Mouse (Mus musculus) CD8-positive naive resting alpha-beta T cell, adult 2 months (primary cell): ENCODE results near the gene D17Wsu92e.

Experiments
- DNase-seq, 2 experiments: peaks; one replicate each; pipeline ENCODE4 v3.0.0; 2022; ENCODE audit warnings: low read depth in 2 of 2, low spot score in 2 of 2

The D17Wsu92e gene

DNA sequence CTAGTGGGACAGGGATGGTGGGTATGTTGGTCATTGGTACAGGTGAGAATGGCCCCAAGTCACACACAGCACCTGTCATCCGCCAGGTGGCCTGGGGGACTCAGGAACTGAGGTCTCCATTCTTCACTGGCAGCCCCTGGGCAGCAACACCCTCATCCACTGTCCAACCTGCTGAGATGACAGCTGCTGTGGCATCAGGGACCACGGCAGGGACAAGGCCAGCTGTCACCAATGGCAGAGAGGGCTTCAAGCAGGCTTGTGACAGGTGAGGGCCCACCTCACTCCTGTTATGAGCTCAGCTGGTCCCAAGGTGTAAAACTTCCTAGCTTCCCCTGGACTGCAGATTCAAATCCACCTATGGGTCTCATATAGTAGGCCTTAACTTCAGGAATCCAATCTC lies 72.3 kb downstream of the D17Wsu92e start:
- no peak for DNase-seq

DNA sequence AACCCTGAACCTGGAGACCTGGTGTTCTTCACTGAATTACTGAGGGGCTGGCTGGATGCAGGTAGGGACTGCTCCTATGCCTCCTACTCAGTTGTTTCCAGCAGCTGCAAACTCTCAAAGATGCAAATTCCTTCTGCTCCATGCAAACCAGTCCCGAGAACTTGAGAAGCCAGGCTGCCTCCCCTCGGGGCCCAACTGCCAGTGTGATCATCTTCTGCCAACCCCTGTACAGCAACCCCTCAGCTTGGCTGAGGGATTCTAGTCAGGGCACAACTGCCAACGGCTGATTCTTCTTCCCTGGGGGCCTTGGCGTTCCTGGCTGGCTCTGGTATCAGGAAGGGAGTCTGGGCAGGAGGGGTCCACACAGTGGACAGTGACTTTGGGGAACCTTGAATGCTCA lies 74.0 kb downstream of the D17Wsu92e start:
- no peak for DNase-seq

DNA sequence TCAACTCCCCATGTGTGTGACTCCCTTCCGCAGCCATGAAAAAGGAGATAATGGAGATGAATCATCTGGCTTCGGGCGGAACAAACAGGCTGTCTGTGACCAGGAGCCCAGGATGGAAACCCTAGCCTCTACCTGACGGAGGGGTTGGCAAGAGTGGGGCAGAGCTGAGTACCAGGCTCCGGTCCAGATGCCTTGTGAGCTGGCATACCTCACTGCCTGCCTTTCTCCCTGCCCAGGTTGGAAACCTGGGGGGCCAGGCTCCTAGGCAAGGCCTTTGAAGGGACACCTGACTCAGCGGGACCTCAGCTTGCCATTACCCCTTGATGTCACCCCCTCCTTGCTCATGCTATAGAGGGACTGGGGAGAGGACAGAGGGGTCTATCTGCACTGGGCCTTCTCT lies 79.5 kb downstream of the D17Wsu92e start:
- DNase-seq = no peak

DNA sequence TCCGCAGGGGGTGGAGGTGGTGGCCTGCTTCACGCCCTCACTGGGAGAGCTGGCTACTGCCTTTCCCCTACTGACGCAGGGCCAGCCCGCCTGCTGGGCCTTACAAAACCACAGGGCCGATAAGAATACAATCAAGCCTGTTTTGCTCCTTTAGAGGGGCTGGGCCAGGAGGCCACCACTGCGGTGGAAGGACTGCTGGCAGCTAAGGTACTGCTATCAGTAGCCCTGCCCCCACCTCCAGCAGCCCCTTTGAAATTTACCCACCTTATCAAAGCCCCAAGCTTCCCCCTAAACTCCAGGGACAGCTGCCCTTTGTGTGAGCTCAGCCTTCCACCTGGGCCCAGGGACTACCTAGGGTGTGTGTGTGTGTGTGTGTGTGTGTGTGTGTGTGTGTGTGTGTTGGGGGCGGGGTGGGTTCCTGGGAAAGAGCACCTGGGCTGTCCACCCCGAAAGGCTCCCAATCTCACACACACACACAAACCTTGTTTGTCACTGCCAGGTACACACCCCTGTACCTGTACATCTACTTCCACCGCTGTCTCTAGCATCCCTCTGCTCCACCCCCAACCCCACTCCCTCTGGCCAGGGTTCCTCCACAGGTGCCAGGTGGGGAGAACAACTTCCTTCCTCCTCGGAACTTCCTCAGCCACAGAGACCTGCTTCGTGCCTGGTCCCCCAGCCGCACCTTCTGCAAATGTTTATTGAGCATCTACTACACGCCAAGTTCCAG lies 85.9 kb downstream of the D17Wsu92e start:
- no peak for DNase-seq

DNA sequence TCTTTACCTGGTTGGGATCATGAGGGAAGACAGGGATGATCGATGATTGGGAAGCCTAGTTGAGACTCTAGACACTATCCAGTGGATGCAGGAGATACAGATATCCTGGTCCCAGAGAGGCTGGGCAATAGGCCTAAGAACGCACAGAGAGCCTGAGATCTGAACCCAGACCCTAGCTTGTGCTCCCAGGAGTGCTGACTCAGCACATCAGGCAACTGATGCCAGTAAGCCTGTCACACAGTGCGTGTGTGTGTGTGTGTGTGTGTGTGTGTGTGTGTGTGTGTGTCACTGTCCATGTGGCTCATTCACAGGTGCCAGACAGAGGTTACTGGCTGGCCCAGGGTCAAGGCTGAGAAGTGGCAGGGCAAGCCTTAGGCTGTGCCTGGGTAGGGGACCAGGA lies 87.8 kb downstream of the D17Wsu92e start:
- no peak for DNase-seq

DNA sequence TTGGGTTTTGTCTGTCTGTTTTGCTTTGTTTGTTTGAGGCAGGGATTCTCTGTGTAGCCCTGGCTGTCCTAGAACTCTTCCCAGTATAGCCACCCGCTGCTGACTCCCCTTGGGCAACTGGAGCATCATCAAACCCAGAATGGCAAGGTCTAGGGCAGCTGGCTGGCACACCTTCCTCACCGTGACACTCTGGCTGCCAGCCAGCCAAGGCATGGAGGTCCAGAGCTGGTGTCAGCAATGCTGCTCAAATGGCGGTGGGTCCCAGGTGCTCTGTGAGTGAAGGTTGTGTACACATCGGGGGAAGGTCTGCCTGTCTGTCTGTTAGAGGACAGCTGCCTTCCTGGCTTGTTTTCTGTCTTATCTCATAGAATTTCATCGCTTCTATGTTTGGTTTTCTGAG lies 88.3 kb downstream of the D17Wsu92e start:
- DNase-seq = no peak

DNA sequence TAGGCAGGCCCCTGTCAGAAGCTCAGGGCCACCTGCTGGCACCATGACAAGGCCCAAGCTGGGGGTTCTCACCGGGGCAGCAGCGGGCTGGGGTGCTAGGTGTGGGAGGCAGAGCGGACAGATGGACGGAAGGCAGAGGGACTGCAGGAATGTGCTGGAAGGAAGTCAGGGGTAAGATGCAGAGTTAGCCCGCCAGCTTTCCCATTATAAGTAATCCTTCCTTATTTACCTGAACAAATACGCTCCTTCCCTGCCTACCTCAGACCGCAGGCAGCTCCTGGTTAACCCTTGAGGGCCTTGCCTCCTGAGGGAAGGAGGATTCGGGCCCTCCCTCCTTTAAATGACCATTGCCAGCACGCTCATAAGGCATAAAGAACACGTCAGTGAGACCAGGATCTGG lies 91.7 kb downstream of the D17Wsu92e start, which contains the start of gene Spdef:
Spdef (minus strand) TSS at position 186 of the 400 bp plus-strand sequence.
- DNase-seq = no peak

DNA sequence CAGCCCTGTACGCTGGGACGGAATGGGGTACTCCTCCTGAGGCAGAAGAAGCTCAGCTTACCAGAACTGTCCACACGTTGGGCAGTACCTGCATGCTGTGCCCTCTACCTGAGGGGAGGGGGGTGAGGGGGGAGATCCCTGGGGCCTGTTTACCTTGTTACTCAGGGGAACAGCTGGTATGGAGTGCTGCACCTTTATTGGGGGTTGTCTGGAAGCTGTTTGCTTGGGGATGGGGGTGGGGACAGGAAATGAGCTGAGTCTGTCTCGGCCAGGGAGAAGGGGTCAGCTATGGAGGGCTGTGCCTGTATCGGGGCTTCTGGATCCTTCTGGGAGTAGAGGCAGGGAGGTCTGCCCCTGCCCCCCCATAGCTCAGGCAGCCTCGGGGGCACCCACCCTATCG lies 93.9 kb downstream of the D17Wsu92e start:
- DNase-seq = no peak

DNA sequence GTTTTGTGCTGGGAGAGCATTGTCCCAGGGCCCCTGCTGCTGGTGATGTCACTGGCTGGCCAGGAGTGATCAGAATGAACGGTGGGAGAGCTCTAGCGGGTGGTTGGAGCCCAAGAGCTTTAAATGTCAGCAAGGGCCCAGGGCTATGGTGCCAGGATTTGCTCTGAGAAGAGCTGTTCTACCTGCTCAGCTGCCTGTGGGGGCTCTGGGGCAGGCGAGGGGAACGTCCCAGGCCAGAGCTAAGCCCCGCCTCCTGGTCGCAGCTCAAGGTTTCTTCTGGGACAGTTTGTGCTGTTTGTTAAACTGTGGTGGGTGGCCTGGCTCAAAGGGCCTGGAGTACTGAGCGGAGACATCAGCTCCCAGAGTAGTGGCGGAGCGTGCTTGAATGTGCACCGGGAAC lies 95.0 kb downstream of the D17Wsu92e start:
- DNase-seq = no peak

DNA sequence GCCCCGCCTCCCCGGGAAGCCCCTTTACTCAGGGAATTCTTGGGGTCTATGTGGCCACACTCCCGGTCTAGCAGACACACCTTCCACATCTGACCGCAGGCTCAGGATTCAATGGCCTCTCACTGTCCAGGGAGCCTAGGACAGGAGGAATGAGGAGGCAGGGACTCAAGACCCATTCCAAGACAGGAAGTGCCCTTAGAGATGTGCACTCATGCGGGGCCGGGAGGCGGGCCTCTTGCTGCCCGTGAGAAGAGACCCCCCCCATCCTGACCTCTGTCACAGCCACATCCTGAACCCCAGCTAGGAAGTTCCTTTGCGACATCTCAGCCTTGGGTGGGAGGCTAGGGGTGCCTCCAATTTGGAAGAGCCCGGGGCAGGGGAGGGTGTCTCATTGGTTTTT lies 95.4 kb downstream of the D17Wsu92e start:
- DNase-seq = no peak

DNA sequence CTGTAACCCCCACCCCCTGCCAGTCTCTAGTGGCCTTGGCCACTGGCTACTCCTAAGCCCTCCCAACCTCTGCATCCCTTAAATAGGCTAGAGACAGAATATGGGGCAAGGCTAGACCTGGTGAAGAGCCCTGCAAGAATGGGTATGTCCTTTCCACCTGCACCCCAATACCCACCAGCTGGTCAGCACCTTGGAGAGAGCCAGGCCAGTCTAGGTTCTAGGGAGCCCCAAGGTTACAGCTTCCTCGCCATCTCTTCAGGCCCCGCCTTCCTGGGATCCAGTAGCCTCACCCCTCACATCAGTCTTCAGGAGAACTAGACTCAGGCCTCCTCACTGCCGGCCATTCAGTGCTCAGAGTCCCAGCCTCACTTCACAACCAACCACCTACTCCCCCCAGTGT lies 96.1 kb downstream of the D17Wsu92e start:
- DNase-seq = no peak

DNA sequence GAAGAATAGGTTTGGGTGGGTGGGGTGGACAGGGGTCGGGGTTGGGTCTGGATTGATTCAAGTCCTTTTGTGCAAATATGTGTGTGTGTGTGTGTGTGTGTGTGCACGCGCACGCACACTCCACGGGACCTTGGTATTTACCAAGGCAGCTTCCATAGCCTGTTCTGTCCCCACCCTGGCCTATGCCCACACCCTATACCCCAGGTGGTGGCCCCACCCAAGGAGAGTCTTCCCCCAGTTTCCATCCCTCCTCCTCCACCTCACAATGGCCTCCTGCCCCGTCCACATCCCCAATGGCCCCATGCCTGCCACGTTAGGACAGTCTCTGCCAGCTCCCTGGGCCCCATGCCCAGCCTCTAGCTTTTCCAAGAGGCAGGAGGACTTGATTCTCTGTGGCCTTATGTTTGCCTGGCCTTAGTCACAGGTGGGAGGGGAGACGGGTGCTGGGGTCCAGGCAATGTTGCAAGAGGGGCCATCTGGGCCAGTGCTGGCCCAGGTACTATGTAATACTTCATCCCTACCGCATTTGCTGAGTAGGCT lies 99.3 kb downstream of the D17Wsu92e start:
- DNase-seq = no peak

DNA sequence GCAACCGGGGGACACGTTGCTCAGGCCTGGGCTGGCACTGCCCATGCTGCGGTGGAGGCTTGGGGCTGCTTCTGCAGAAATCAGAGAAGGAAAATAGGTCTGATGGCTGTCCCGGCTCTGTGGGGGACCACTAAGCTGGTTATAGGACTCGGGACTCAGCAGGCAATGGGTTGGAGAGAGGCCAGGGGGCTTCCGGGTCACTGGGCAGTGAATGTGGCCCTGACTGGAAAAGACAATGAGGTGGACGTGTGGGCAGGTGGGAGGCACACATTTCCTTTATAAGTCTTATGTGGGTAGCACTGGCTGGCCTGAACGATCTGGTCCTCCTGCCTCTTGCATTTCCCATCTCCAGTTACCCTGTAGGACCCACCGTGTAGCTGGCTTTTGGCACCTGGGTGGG lies 100.1 kb downstream of the D17Wsu92e start:
- no peak for DNase-seq

DNA sequence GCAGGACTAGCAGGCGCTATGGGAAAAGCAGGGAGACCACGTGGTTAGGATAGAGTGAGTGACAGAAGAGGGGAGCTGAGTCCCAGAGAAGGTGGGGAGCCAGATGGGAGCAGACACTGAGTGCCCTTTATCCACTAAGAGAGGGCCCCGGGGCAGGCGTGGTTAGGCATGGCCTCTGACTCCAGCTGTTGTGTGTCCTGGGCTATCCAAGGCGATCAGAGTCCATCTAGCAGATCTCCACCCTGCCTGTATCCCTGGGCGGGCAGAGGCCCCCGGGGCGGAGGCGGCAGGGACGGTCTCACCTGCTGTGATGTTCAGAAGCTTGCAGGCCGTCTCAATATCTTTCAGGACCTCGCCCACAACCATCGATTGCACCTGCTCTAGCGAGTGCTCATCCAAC lies 100.8 kb downstream of the D17Wsu92e start:
- DNase-seq = no peak

DNA sequence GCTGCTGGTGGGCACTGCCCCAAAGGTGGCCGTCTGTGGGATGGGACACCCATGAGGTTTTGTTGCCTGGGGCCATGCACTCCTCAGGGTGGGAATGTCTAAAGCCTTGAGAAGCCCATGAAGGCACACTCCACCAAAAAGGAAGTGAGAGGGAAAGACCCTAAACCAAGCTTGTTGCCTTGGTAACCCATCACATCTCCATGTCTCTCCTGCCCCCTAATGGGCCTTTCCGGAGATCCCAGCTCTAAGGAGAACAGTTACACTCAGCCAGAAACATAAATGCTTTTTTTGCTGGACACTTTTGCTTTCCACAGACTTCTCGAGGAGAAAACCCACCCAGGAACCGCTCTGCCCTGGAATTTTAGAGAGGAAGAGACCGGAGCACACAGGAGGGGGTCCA lies 102.2 kb downstream of the D17Wsu92e start:
- no peak for DNase-seq

DNA sequence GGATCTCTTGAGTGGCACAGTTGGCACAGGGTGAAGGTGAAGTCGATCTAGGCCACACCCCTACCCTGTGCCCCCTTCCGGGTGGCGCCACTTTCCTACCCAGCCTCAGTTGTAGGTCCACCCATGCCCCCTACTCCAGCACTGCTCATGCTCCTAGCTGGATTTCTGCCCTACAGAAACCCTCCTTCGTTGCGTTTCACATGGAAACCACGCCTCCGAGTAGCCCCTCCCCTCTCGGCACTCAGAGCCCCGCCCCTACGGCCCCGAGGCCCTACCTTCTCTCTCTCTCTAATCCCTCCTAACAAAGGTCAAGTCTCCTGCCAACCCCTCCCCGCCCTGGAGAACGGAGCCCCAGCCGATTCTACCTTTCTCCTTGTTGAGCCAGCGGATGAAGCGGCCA lies 103.6 kb downstream of the D17Wsu92e start:
- DNase-seq = no peak

DNA sequence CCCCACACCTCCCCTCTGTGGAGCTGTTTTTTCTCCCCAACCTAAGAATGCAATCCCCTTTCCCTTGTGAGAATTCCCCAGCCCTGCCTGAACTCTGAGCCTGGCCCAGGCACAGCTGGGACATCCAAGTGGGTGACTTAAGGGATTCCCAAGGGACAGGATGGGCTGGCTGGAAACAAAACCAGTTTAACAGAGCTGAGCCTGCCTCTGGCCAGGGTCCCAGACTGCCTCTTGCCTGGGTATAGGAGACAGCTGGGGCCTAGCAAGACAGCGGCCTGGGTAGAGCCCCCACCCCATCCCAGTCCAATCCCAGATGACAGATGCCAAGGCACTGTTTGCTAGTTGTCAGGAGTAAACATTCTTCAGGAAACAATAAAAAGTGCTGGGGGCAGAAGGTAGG lies 107.6 kb downstream of the D17Wsu92e start:
- no peak for DNase-seq

DNA sequence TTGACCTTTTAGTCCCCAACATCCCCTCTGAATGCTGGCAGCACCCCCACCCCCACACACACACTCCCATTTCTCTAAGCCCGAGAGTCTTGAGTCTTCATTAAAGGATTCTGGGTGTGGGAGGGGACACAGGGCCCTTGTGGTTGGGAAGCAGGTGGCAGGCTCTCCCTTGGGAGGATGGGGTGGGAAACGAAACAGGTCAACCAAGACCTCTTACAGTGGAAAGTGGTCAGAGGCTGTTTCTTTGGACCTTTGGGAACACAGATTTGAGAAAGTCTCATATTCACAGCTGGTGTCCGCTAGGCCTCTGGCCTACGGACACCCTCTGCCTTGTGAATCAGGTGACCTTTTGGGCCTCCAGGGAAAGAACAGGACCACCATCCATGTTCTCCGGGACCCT lies 110.8 kb downstream of the D17Wsu92e start:
- DNase-seq = no peak

DNA sequence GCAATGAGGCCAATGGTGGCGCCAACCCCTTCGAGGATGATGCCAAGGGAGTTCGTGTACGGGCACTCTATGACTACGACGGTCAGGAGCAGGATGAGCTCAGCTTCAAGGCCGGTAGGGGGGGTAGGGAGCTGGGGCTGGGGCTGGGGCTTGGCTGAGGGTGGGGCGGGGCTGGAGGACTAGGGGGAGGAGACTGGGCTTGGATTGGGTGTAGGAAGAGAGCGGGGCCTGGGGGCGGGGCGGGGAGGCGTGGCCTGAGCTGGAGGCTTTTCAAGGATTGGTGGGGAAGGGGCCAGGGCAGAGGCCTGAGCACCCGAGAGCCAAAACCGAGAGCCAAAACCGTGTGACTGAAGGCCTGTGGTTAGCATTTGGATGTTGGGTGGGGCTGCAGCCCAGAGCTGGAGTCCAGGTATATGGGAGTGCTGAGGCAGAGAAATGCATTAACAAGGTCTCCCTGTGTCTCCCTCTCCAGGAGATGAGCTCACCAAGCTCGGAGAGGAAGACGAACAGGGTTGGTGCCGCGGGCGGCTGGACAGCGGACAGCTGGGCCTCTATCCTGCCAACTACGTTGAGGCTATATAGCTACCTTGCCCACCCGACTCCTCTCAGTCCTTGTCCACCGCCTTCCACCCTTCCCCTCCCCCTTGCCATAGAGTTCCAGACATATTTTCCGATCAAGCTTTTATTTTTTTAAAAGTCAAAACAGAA lies 112.3 kb downstream of the D17Wsu92e start:
- no peak for DNase-seq

DNA sequence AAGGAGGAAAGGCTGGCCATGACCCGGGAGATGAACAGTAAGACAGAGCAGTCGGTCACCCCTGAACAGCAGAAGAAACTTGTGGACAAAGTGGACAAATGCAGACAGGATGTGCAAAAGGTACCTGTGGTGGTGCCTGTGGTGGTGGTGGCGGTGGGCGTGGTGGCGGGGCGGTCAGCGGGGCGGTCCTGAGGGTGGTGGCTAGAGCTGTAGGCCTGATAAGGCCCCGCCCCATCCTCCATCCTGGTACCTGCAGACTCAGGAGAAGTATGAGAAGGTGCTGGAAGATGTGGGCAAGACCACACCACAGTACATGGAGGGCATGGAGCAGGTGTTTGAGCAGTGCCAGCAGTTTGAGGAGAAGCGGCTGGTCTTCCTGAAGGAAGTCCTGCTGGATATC lies 114.8 kb downstream of the D17Wsu92e start:
- DNase-seq = no peak

DNA sequence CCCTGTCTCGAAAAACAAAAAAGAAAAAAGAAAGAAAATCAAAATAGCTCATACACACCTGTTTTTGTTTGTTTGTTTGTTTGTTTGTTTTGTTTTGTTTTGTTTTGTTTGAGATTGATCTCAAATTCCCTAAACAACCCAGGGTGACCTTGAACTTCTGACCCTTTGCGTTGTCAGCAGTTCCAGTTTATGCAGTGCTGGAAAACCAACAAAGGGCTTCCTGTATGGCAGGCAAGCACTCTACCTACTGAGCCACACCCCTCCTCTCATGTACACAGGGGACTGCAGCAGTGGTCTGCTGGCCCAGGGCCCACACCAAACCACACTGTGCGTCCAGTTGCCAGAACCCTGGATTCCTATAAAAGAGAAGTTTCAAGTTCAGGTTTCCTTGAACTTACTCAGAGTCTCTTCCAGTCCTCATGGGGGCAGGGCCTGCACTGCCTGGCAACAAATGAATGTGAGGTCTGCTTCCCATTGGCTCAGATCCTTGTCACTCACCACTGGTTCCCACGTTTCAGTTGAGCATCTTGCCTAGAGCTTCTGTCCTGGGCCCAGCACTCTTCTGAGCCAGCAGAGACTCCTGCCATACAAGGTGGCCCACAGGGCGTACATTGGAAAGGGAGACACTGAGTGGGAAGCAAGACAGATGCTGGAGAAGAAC lies 116.4 kb downstream of the D17Wsu92e start:
- DNase-seq = no peak

DNA sequence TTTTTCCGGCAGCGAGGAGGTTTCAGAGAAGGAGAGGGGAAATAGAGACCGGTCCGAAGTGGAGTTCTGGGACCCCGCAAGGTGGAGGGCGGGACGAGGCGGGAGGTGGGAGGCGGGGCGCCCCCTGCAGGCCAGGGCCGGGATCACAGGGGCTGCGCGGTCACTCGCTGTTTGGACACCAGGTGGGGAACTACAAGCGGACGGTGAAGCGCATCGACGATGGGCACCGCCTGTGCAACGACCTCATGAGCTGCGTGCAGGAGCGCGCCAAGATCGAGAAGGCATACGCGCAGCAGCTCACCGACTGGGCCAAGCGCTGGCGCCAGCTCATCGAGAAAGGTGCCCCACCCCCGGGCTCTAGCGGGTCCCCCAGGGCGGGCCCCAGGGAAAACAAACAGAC lies 117.9 kb downstream of the D17Wsu92e start:
- DNase-seq = peak; percentile 11 to 17
